Mouse (Mus musculus): Measurements from ENCODE around the gene Blm. TPM values are rescaled to one million over a fixed set of nuclear protein-coding genes. Genes with fewer than 3 reads are reported as not detected.

Blm gene
- polyA plus RNA-seq, 1 experiment from 2014 or later = 18.5 TPM

DNA sequence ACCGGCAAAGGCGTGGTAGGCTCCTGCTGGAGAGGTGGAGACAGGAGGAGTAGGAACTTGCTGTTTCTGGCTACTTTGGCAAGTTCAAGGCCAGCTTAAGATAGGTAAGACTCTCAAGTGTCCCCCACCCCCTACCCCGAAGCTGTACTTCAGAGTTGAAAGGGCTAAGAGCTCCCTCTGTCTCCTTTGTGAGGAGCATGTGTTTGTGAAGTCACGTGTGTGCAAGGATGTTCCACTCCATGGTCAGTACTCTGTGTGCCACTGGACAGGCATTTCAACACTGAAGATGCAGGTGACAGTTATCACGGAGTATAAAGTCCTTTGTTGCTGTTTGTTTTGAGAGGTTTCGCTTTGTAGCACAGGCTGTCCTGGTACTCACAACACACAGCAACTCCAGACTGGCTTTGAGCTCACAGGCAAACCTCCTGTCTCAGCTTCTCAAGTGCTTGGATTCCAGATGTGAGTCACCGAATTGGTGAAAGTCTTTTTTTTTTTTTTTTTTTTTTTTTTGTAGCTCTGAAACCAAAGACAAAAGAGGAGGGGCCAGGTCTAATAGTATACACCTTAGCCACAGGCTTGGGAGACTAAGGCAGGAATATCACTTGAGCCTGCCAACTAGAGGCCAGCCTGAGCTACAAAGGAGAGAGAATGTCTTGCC is 88.6 kb downstream of the Blm start:
- 66% methylated on average over 7 of the region's 7 CpGs for WGBS
- Histone ChIP-seq H3K4me3 (replicated peaks) (no peak overlapping the region), H3K36me3 (no peaks in the 10 kb centered on the region), H3K9ac (no peak overlapping the region), H3K4me2 (no peak overlapping the region), H3K27me3 (replicated peaks) (no peaks in the 10 kb centered on the region), H3K27ac (no peak overlapping the region), H3K9me3 (no peaks in the 10 kb centered on the region), H3K4me1 (peaks cover 25% of the 10 kb centered on the region; the same call in 1 of the 2 replicates)
- ATAC-seq (ENCODE audit: insufficient read depth, low FRiP score, low read depth) = no peak

DNA sequence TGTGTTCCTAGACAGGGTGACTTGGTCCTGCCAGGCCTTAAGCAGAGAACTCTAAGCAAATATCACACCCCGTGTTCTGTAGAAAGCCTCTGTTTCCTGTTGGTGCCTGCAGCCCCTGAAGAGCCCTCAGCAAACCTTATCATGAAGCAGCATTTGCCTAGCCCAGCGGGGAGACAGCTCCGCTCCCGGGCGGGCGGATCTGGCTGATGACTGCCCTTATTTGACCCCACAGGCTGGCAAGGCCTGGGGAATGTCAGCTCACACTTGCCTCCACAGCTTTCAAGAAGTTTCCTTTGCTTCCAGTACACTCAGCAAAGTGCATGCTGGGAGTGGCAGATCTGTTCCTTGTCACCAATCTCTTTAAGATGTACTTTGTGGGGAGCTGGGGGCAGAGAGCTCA is 89.4 kb downstream of the Blm start:
- H3K27me3 ChIP-seq (replicated peaks) = no peaks in the 10 kb centered on the region
- peak; percentile 44; the same call in 1 of the 2 replicates for ATAC-seq (ENCODE audit: insufficient read depth, low FRiP score, low read depth)
- H3K4me2 ChIP-seq = 0 out of 2 replicates have a peak overlapping the region, but pooled peaks have one; percentile 12
- H3K9me3 ChIP-seq = no peaks in the 10 kb centered on the region
- peaks cover 25% of the 10 kb centered on the region; the same call in 1 of the 2 replicates for H3K4me1 ChIP-seq
- H3K4me3 ChIP-seq (replicated peaks) = no peak overlapping the region
- WGBS = 40% methylated on average over 6 of the region's 6 CpGs
- no peak overlapping the region for H3K27ac ChIP-seq
- no peak overlapping the region for H3K9ac ChIP-seq
- no peaks in the 10 kb centered on the region for H3K36me3 ChIP-seq

DNA sequence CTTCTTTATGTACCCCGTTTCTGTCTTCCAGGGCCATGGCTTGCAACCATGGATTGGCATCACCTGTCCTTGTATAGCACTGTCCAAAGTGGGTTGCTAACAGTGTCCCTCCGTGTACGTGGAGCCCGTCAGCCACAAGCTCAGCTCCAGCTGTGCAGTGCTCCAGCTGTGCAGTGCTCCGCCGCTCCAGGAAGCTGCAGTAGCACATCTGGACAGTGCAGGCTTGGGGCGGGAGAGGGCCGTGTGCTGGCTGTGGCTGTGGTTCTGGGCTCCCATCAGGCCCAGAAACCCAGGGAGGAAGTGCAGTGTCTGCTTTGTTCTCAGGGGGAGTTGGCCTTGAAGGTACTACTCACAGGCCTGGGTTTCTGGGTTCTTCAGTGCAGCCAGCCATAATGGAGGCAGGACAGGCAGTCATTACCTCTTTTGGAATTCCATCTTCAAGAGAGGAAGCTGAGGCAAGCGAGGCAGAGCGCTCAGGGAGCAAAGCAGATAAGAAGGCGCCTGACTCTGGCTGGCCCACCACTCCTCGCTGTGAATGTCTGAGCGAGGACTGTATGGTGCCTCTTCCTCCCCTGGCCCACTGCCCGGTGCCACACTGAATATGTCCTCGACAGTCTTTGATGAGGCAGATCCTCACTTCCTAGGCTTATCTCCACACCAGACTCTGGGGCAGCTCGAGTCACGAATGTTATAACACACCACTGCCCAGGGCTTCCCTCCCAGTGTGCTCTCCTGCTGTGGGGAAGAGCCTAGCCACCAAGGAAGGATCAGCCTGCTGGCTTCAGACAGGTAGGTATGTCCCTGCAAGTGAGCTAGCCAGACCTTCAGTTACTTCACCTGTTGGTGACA is 90.3 kb downstream of the Blm start:
- Histone ChIP-seq H3K4me3 (replicated peaks) (no peak overlapping the region), H3K27me3 (replicated peaks) (no peaks in the 10 kb centered on the region), H3K4me1 (peaks cover 28% of the 10 kb centered on the region; the same call in 1 of the 2 replicates), H3K36me3 (no peaks in the 10 kb centered on the region), H3K9ac (no peak overlapping the region), H3K9me3 (no peaks in the 10 kb centered on the region), H3K27ac (no peak overlapping the region), H3K4me2 (no peak overlapping the region)
- ATAC-seq (ENCODE audit: insufficient read depth, low FRiP score, low read depth) = no peak
- 60% methylated on average over 17 of the region's 17 CpGs for WGBS

DNA sequence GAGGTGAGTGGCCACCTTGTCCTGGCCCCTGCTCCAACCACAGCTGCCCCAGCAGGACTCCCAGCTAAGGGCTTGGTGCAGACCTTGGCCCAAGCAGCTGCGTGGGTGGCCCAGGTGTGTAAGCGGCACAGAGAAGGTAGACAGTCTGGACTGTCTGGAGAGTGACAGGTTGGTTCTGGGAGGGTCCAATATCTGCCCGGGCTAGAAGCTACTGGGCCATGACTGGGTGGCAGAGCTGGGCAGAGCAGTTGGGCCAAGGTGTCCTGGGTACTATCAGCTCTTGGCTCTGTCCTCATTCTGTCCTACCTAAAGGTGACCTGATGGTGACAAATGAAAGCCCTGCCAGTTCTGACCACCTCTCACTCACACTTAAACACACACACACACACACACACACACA is 91.8 kb downstream of the Blm start:
- H3K27ac ChIP-seq = no peak overlapping the region
- H3K27me3 ChIP-seq (replicated peaks) = no peaks in the 10 kb centered on the region
- H3K4me1 ChIP-seq = peaks cover 28% of the 10 kb centered on the region; the same call in 1 of the 2 replicates
- WGBS = 81% methylated on average over 3 of the region's 3 CpGs
- no peak for ATAC-seq (ENCODE audit: insufficient read depth, low FRiP score, low read depth)
- no peaks in the 10 kb centered on the region for H3K9me3 ChIP-seq
- H3K4me3 ChIP-seq (replicated peaks) = no peak overlapping the region
- H3K9ac ChIP-seq = no peak overlapping the region
- H3K36me3 ChIP-seq = no peaks in the 10 kb centered on the region
- no peak overlapping the region for H3K4me2 ChIP-seq

DNA sequence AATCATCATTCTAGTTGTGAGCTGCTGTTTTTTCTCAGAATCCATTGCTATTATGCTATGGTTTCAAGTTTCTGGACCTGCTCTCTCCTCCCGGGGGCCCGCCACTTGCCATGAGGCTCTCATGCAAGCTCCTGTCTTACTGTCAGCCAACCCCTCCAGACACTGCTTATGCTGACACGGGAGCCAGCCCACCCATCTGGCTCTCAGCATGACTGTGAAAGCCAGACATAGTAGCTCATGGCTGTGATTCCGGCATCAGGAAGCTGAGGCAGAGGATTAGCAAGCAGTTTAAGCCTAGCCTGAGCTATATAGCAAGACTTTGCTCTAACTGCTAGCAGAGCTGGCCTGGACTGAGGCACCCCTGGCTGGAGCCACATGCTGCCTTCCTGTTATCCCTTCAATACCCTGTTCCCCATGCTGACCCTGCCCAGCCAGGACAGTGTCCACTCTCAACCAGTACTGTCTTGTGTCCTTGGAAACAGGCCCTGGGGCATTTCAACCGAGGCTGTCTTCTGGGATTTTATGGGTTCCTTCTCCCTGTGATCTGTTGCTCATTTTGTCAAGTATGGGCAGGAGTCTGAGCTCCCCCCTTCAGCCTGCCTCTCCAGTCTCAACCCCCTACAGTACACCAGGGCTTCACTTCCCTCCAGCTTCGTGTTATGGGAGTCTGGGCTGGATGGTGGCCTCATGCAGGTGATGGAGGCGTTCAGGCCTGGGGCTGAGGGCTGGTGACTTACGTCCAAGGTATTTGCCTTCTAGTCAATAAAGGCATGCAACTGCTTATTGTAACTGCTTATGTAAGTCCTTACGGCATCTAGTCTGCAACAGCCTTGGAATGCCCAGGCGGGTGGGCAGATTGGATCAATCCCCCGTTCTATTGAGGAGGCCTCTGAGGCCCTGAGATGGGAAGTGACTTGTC is 92.7 kb downstream of the Blm start:
- ATAC-seq (ENCODE audit: insufficient read depth, low FRiP score, low read depth) = no peak
- 65% methylated on average over 11 of the region's 11 CpGs for WGBS

DNA sequence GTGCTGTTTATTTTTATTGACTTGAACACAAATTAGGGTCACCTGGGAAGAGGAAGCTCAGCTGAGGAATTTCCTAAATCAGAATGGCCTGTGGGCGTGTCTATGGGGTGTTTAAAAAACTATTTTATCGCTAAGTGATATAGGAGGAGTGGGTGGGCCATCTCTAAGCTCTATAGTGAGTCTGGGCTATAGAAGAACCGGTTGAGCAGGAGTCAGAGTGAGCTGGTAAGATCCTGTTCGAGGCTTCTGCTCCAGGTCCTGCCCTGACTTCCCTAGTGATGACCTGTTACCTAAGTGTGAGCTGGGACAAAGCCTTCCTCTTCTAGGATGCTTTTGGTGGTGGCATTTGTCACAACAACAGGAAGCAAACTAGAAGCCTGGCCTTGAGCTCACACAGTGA is 94.2 kb downstream of the Blm start:
- Histone ChIP-seq H3K4me2 (no peak overlapping the region), H3K4me3 (replicated peaks) (no peak overlapping the region), H3K4me1 (peaks cover 25% of the 10 kb centered on the region; the same call in 1 of the 2 replicates), H3K9ac (no peak overlapping the region), H3K27me3 (replicated peaks) (no peaks in the 10 kb centered on the region), H3K27ac (0 out of 2 replicates have a peak overlapping the region, but pooled peaks have one; percentile 28), H3K36me3 (no peaks in the 10 kb centered on the region), H3K9me3 (no peaks in the 10 kb centered on the region)
- peak; percentile 64; the same call in 1 of the 2 replicates for ATAC-seq (ENCODE audit: insufficient read depth, low FRiP score, low read depth)
- 37% methylated on average over 4 of the region's 4 CpGs for WGBS

More for the DNA sequence above, 92.7 kb downstream of the Blm start:
- Histone ChIP-seq H3K36me3 (no peaks in the 10 kb centered on the region), H3K27ac (no peak overlapping the region), H3K4me2 (no peak overlapping the region), H3K9me3 (no peaks in the 10 kb centered on the region), H3K4me1 (peaks cover 28% of the 10 kb centered on the region; the same call in 1 of the 2 replicates), H3K4me3 (replicated peaks) (no peak overlapping the region), H3K27me3 (replicated peaks) (no peaks in the 10 kb centered on the region), H3K9ac (no peak overlapping the region)

DNA sequence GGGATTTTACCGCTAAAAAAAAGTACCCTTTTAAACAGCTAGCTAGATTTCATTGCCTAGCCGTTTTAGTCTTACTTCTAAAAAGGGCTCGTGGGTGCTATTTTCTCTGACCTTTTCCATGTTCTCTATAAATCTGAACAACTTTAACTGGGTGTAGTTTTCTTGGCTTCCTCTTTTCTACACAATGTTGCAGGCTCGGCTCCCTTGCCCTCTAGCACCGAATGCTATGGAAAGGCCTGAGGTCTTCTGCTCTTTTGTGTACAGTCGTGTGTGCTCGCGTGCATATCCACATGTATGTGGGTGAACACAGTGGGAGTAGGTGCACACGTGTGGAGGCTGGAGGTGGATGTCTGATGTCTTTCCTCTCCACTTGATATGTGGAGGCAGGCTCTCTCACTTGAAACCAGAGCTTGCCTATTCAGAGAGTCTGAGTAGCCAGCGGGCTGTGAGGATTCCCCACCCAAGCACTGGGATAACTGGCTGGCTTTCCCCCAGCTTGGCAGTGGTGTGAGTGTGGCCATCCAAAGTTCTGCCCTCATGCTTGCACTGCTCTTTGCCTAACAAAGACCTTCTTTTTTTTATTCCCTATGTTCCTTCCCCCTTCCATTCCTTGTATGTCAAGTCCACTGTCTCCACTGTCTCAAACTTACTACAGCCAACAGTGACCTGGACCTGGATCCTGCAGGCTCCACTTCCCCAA is 95.0 kb downstream of the Blm start:
- Histone ChIP-seq H3K27me3 (replicated peaks) (no peaks in the 10 kb centered on the region), H3K27ac (0 out of 2 replicates have a peak overlapping the region, but pooled peaks have one; percentile 28), H3K4me3 (replicated peaks) (no peak overlapping the region), H3K36me3 (no peaks in the 10 kb centered on the region), H3K9ac (no peak overlapping the region), H3K4me1 (peaks cover 23% of the 10 kb centered on the region; the same call in 1 of the 2 replicates), H3K9me3 (no peaks in the 10 kb centered on the region), H3K4me2 (no peak overlapping the region)
- WGBS = 78% methylated on average over 10 of the region's 10 CpGs
- ATAC-seq (ENCODE audit: insufficient read depth, low FRiP score, low read depth) = no peak

DNA sequence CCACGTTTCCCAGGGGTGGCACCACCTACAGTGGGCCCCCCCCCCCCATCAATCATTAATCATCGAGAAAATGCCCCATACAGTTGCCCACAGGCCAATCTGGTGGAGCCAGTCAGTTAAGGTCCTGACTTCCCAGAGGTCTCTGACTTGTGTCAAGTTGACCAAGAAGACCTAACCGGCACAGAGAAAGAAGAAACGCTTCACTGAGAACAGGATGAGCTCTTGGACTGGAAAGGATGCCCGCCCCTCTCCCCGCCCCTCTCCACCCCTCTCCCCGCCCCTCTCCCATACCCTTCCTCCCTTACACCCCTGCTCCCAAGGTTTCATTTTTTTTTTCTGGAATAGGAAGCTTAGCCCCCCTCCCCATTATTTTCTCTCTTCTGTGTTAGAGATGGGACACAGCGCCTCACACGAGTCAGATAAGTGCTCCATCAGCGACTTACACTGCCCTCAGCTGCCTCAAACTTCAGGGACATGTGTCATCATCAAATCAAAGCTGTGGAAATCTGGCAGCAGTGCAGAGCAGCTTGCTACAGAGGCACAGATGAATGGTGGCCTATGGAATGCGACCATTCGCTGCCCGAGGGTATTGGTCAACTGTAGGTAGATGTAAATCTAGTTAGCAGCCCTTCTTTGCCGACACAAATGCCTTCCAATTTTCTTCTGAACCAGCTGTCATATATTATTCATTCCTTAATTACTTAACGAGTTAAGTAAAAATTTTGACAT is 95.7 kb downstream of the Blm start:
- no peak for ATAC-seq (ENCODE audit: insufficient read depth, low FRiP score, low read depth)
- no peaks in the 10 kb centered on the region for H3K36me3 ChIP-seq
- no peak overlapping the region for H3K4me3 ChIP-seq (replicated peaks)
- no peak overlapping the region for H3K27ac ChIP-seq
- WGBS = 41% methylated on average over 15 of the region's 15 CpGs
- no peaks in the 10 kb centered on the region for H3K9me3 ChIP-seq
- no peak overlapping the region for H3K9ac ChIP-seq
- H3K4me2 ChIP-seq = peak overlapping the region; percentile 27
- H3K27me3 ChIP-seq (replicated peaks) = no peaks in the 10 kb centered on the region
- H3K4me1 ChIP-seq = peaks cover 17% of the 10 kb centered on the region; the same call in 1 of the 2 replicates

DNA sequence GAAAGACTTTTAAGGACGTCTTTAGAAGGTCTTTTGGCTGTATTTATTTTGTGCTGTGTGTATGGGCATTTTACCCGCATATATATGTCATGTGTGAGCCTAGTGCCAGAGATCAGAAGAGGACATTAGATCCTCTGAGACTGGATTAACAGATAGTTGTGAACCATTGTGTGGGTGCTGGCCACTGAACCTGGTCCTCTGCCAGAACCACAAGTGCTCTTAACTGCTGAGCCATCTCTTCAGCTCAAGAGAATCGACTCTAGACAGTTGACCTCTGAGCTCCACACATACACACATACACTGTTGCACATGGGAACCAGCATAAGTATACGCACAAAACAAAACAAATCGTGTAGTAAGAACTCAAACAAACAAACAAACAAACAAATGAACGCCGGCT is 98.3 kb downstream of the Blm start:
- Histone ChIP-seq H3K27ac (no peak overlapping the region), H3K4me2 (no peak overlapping the region), H3K36me3 (no peaks in the 10 kb centered on the region), H3K9ac (no peak overlapping the region), H3K27me3 (replicated peaks) (no peaks in the 10 kb centered on the region), H3K9me3 (no peaks in the 10 kb centered on the region), H3K4me3 (replicated peaks) (no peak overlapping the region), H3K4me1 (0 out of 2 replicates have a peak, but pooled peaks cover 6% of the 10 kb centered on the region)
- WGBS = 76% methylated on average over 7 of the region's 7 CpGs
- ATAC-seq (ENCODE audit: insufficient read depth, low FRiP score, low read depth) = no peak

DNA sequence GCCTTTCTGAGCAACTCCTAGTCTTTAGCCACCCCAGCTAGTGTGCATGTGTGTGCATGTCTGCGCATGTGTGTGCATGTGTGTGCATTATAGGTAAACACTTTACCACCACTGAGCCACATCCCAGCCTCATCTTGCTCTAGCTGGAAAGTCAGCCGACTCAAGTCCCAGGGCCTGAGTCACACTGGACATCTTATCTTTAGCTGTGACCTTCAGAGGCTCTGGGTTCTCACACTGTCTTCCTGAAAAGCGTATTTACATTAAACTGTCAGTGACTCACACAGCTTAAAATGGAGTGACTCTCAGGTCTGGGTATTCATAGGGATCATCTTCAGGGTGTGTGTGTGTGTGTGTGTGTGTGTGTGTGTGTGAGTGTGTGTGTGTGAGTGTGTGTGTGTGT is 99.3 kb downstream of the Blm start:
- peak; percentile 39; the same call in 1 of the 2 replicates for ATAC-seq (ENCODE audit: insufficient read depth, low FRiP score, low read depth)
- no peak overlapping the region for H3K4me2 ChIP-seq
- no peak overlapping the region for H3K4me3 ChIP-seq (replicated peaks)
- no peaks in the 10 kb centered on the region for H3K27me3 ChIP-seq (replicated peaks)
- no peaks in the 10 kb centered on the region for H3K36me3 ChIP-seq
- 0 out of 2 replicates have a peak, but pooled peaks cover 6% of the 10 kb centered on the region for H3K4me1 ChIP-seq
- no peak overlapping the region for H3K27ac ChIP-seq
- H3K9me3 ChIP-seq = no peaks in the 10 kb centered on the region
- 54% methylated on average over 3 of the region's 3 CpGs for WGBS
- no peak overlapping the region for H3K9ac ChIP-seq
